Mouse (Mus musculus): ENCODE measurements around the gene Rmdn3. TPM values are rescaled to one million over a fixed set of nuclear protein-coding genes. Genes with fewer than 3 reads are reported as not detected.
A peak's percentile ranks its signal among the peaks of the same experiment; 100 is the strongest.

Gene Rmdn3
- polyA plus RNA-seq, 1 experiment, result 20.7 TPM

DNA sequence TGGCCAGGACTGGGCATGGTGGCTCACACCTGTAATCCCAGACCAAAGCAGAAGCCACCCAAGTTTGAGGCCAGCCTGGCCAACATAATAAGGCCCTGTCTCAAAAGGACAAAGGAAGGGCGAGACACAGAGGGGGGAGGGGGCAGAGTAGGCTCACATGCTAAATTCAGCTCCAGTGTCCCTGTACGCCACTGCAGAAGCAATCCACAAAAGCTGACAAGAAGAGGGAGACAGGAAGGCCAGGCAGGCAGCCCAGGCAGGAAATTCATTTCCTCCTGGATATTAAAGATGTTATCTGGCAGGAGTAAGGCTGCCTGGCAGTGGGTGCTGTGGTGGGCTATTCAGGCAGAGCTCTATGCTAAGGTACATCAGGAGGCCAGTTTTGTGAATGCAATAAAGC lies 4.4 kb upstream of the Rmdn3 start:
- no peaks in the 10 kb centered on the region for H3K27me3 ChIP-seq (ENCODE audit: control insufficient read depth, insufficient read depth, insufficient read length)
- no peak overlapping the region for H3ac ChIP-seq (ENCODE audit: control insufficient read depth, insufficient read length)
- peaks cover under 1% of the 10 kb centered on the region for H3K79me2 ChIP-seq (ENCODE audit: control insufficient read depth, insufficient read depth)
- H3K4me2 ChIP-seq (ENCODE audit: low read depth), result no peak overlapping the region
- no peaks in the 10 kb centered on the region for H3K36me3 ChIP-seq (ENCODE audit: control insufficient read depth, insufficient read depth)
- H3K4me3 ChIP-seq, result no peak overlapping the region
- TF ChIP-seq POLR2A (IDR thresholded peaks at IDR 0.05; ENCODE audit: insufficient read length, low read depth) (no peak), TCF12 (IDR thresholded peaks at IDR 0.05; ENCODE audit: insufficient read depth, poor library complexity, severe bottlenecking) (no peak), MYOD1 (IDR thresholded peaks at IDR 0.05; ENCODE audit: control insufficient read depth in 1 of 3, insufficient read length in 2 of 3, low read depth in 2 of 3) (no peak), SRF (IDR thresholded peaks at IDR 0.05; ENCODE audit: control insufficient read depth, insufficient read length, low read depth) (no peak), CEBPB (IDR thresholded peaks at IDR 0.05; ENCODE audit: insufficient read depth, poor library complexity, severe bottlenecking) (no peak), E2F4 (IDR thresholded peaks at IDR 0.05; ENCODE audit: insufficient read depth) (no peak), TCF3 (IDR thresholded peaks at IDR 0.05; ENCODE audit: insufficient read length, low read depth) (no peak), USF1 (IDR thresholded peaks at IDR 0.05; ENCODE audit: low read depth) (no peak), POLR2AphosphoS2 (IDR thresholded peaks at IDR 0.05; ENCODE audit: insufficient read length, low read depth) (no peak), MAX (IDR thresholded peaks at IDR 0.05; ENCODE audit: low read depth) (no peak), MYOG (IDR thresholded peaks at IDR 0.05; ENCODE audit: control insufficient read depth in 1 of 3, insufficient read depth in 1 of 3, insufficient read length in 2 of 3, low read depth in 2 of 3) (no peak), REST (IDR thresholded peaks at IDR 0.05; ENCODE audit: insufficient read depth, insufficient read length) (no peak)

DNA sequence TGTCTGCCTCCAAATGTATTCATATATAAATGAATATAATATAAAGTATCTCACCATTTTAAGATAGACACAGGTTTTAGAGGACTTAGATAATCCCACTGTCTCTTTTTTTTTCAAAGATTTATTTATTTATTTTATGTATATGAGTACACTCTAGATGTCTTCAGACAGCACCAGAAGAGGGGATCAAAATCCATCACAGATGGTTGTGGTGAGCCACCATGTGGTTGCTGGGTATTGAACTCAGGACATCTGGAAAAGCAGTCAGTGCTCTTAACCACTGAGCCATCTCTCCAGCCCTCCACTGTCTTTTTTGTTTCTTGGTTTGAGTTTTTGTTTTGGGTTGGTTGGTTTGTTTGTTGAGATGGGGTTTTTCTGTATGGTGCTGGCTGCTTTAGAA lies 1.0 kb upstream of the Rmdn3 start:
- H3K27me3 ChIP-seq (ENCODE audit: control insufficient read depth, insufficient read depth, insufficient read length), result no peaks in the 10 kb centered on the region
- peak overlapping the region; percentile 87 for H3K4me2 ChIP-seq (ENCODE audit: low read depth)
- TF ChIP-seq REST (IDR thresholded peaks at IDR 0.05; ENCODE audit: insufficient read depth, insufficient read length) (no peak), CEBPB (IDR thresholded peaks at IDR 0.05; ENCODE audit: insufficient read depth, poor library complexity, severe bottlenecking) (no peak), SRF (IDR thresholded peaks at IDR 0.05; ENCODE audit: control insufficient read depth, insufficient read length, low read depth) (no peak), MYOG (IDR thresholded peaks at IDR 0.05; ENCODE audit: control insufficient read depth in 1 of 3, insufficient read depth in 1 of 3, insufficient read length in 2 of 3, low read depth in 2 of 3) (no peak), TCF12 (IDR thresholded peaks at IDR 0.05; ENCODE audit: insufficient read depth, poor library complexity, severe bottlenecking) (no peak), MYOD1 (IDR thresholded peaks at IDR 0.05; ENCODE audit: control insufficient read depth in 1 of 3, insufficient read length in 2 of 3, low read depth in 2 of 3) (no peak), POLR2A (IDR thresholded peaks at IDR 0.05; ENCODE audit: insufficient read length, low read depth) (no peak), USF1 (IDR thresholded peaks at IDR 0.05; ENCODE audit: low read depth) (no peak), MAX (IDR thresholded peaks at IDR 0.05; ENCODE audit: low read depth) (no peak), POLR2AphosphoS2 (IDR thresholded peaks at IDR 0.05; ENCODE audit: insufficient read length, low read depth) (no peak), TCF3 (IDR thresholded peaks at IDR 0.05; ENCODE audit: insufficient read length, low read depth) (no peak), E2F4 (IDR thresholded peaks at IDR 0.05; ENCODE audit: insufficient read depth) (no peak)
- H3K36me3 ChIP-seq (ENCODE audit: control insufficient read depth, insufficient read depth), result peaks cover 8% of the 10 kb centered on the region
- H3ac ChIP-seq (ENCODE audit: control insufficient read depth, insufficient read length), result no peak overlapping the region
- peaks cover 15% of the 10 kb centered on the region for H3K79me2 ChIP-seq (ENCODE audit: control insufficient read depth, insufficient read depth)
- peak overlapping the region; percentile 68 for H3K4me3 ChIP-seq

DNA sequence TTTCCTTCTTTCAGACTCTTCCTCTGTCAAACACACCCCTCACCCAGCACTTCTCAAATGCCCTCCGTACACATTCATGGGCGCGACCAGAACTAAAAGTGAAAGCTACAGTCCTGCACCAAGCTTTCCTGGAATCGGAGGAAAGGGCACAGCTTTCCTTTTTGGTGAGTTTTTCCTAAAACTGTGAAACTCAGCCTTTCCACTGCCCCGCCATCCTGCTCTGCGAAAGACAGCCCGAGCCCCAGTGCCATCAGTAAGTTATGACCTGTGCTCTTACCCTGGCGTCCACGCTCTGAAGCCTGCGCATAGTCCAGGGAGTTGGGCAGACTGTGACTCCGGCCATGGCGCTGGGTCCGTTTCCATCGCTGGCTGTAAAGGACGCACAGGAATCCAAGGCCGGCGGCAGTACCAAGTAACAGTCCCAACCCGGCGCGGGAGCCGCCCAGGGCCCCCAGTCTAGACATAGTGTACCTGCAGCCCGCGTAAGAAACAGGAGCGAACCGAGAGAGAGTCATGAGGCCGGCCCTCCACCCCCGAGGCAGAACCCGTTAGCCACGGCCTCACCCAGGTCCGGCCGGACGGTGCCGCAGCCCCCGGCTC lies 653 bp downstream of the Rmdn3 start:
- Histone ChIP-seq H3K4me3 (peak overlapping the region; percentile 68), H3K36me3 (ENCODE audit: control insufficient read depth, insufficient read depth) (peaks cover 15% of the 10 kb centered on the region), H3K79me2 (ENCODE audit: control insufficient read depth, insufficient read depth) (peaks cover 15% of the 10 kb centered on the region), H3K27me3 (ENCODE audit: control insufficient read depth, insufficient read depth, insufficient read length) (no peaks in the 10 kb centered on the region), H3K4me2 (ENCODE audit: low read depth) (peak overlapping the region; percentile 81), H3ac (ENCODE audit: control insufficient read depth, insufficient read length) (peak overlapping the region; percentile 21)
- no peak for TF ChIP-seq MYOD1 (IDR thresholded peaks at IDR 0.05; ENCODE audit: control insufficient read depth in 1 of 3, insufficient read length in 2 of 3, low read depth in 2 of 3)
- no peak for TF ChIP-seq POLR2A (IDR thresholded peaks at IDR 0.05; ENCODE audit: insufficient read length, low read depth)
- no peak for TF ChIP-seq REST (IDR thresholded peaks at IDR 0.05; ENCODE audit: insufficient read depth, insufficient read length)
- no peak for TF ChIP-seq POLR2AphosphoS2 (IDR thresholded peaks at IDR 0.05; ENCODE audit: insufficient read length, low read depth)
- no peak for TF ChIP-seq E2F4 (IDR thresholded peaks at IDR 0.05; ENCODE audit: insufficient read depth)

DNA sequence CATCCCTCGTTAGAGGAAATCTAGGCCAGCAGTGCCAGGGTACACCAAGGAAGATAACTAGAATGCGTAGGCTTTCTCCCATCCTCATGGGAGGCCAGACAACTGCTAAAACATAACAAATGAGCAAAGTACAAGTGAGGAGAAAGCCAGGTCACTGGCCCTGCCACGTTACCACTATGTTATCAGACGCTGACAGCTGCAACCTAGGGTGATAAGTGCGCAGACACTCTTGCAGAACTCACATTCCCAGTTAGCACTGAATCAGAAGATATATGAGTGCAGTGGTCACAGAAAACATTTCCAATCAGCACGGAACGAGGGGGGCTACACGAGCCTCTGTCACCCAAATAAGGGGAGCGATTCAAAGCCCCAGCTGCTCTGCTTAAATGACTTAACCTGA lies 1.4 kb downstream of the Rmdn3 start:
- H3K79me2 ChIP-seq (ENCODE audit: control insufficient read depth, insufficient read depth), result peaks cover 15% of the 10 kb centered on the region
- H3K4me3 ChIP-seq, result peak overlapping the region; percentile 68
- TF ChIP-seq MYOG (IDR thresholded peaks at IDR 0.05; ENCODE audit: control insufficient read depth in 1 of 3, insufficient read depth in 1 of 3, insufficient read length in 2 of 3, low read depth in 2 of 3) (no peak), MYOD1 (IDR thresholded peaks at IDR 0.05; ENCODE audit: control insufficient read depth in 1 of 3, insufficient read length in 2 of 3, low read depth in 2 of 3) (peak in 1 of 3 experiments; percentile 17), E2F4 (IDR thresholded peaks at IDR 0.05; ENCODE audit: insufficient read depth) (no peak)
- no peak overlapping the region for H3ac ChIP-seq (ENCODE audit: control insufficient read depth, insufficient read length)
- H3K27me3 ChIP-seq (ENCODE audit: control insufficient read depth, insufficient read depth, insufficient read length), result no peaks in the 10 kb centered on the region
- H3K36me3 ChIP-seq (ENCODE audit: control insufficient read depth, insufficient read depth), result peaks cover 21% of the 10 kb centered on the region
- peak overlapping the region; percentile 81 for H3K4me2 ChIP-seq (ENCODE audit: low read depth)

DNA sequence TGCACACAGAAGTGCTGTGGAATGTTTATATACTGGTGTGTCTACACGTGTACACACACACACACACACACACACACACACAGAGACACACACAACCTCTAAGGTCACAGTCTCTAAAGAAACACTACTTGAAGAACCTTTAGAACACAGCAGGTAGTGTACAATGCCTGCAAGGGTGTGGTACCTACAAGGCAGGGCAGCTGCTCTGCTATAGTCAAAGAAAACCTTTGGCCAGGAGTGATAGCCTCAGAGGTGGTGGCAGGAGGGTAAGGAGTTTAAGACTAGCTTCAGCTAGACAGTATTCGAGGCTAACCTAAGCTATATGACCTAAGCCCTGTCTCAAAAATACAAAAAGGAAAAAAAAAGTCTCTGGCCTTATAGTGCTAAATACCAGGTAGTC lies 2.2 kb downstream of the Rmdn3 start:
- H3K4me3 ChIP-seq, result no peak overlapping the region
- no peaks in the 10 kb centered on the region for H3K27me3 ChIP-seq (ENCODE audit: control insufficient read depth, insufficient read depth, insufficient read length)
- no peak overlapping the region for H3ac ChIP-seq (ENCODE audit: control insufficient read depth, insufficient read length)
- TF ChIP-seq MAX (IDR thresholded peaks at IDR 0.05; ENCODE audit: low read depth), result no peak
- TF ChIP-seq POLR2AphosphoS2 (IDR thresholded peaks at IDR 0.05; ENCODE audit: insufficient read length, low read depth), result no peak
- TF ChIP-seq MYOG (IDR thresholded peaks at IDR 0.05; ENCODE audit: control insufficient read depth in 1 of 3, insufficient read depth in 1 of 3, insufficient read length in 2 of 3, low read depth in 2 of 3), result no peak
- TF ChIP-seq MYOD1 (IDR thresholded peaks at IDR 0.05; ENCODE audit: control insufficient read depth in 1 of 3, insufficient read length in 2 of 3, low read depth in 2 of 3), result no peak
- TF ChIP-seq POLR2A (IDR thresholded peaks at IDR 0.05; ENCODE audit: insufficient read length, low read depth), result no peak
- no peak for TF ChIP-seq TCF12 (IDR thresholded peaks at IDR 0.05; ENCODE audit: insufficient read depth, poor library complexity, severe bottlenecking)
- no peak for TF ChIP-seq E2F4 (IDR thresholded peaks at IDR 0.05; ENCODE audit: insufficient read depth)
- no peak for TF ChIP-seq USF1 (IDR thresholded peaks at IDR 0.05; ENCODE audit: low read depth)
- TF ChIP-seq CEBPB (IDR thresholded peaks at IDR 0.05; ENCODE audit: insufficient read depth, poor library complexity, severe bottlenecking), result no peak
- no peak for TF ChIP-seq REST (IDR thresholded peaks at IDR 0.05; ENCODE audit: insufficient read depth, insufficient read length)
- TF ChIP-seq TCF3 (IDR thresholded peaks at IDR 0.05; ENCODE audit: insufficient read length, low read depth), result no peak
- no peak for TF ChIP-seq SRF (IDR thresholded peaks at IDR 0.05; ENCODE audit: control insufficient read depth, insufficient read length, low read depth)
- no peak overlapping the region for H3K4me2 ChIP-seq (ENCODE audit: low read depth)
- peaks cover 21% of the 10 kb centered on the region for H3K36me3 ChIP-seq (ENCODE audit: control insufficient read depth, insufficient read depth)
- H3K79me2 ChIP-seq (ENCODE audit: control insufficient read depth, insufficient read depth), result peaks cover 15% of the 10 kb centered on the region
